Mouse (Mus musculus) fat pad, adult 2 months (tissue): Measurements from ENCODE around the gene Gtf3c1.
"Not testable (repeated sequence)": the region's sequence is repeated elsewhere in the genome, so short reads cannot be mapped to it uniquely, and the experiment has no call there.

Experiments used
- DNase-seq: peaks from one replicate; pipeline ENCODE4 v3.0.0-alpha.2; 2011; ENCODE audit warnings: low read depth, low spot score; ENCODE audit errors: extremely low read depth

Gene Gtf3c1

GRCm38 (mm10) chr7:125707593-125708022 is at the start of gene Gtf3c1, which contains the start of gene D430042O09Rik:
Gtf3c1 (minus strand) TSS chr7:125707780.
D430042O09Rik (plus strand) TSS chr7:125707888.
- peak; percentile 68 for DNase-seq

DNA sequence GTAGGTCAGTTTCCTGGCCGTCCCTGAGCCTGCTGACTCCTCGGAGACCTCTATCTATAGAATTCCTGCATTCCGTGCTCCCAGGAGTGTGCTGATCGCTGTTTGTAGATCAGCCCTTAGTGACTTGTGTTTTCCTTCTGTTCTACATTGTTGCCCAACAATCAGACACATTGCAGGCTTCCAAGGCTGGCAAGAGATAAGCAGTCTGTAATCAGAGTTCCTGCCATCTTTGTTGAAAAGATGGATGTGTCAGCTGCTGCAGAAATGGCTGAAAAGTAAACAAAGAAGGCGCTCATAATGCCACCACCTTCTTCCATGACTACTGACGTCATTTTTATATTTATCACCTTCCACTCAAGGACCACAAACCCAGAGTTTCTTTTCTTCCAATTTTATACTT is 49.2 kb upstream of the Gtf3c1 start:
- DNase-seq = no peak

GRCm38 (mm10) chr7:125753326-125753715 is 45.7 kb upstream of the Gtf3c1 start:
- DNase-seq = no peak

DNA sequence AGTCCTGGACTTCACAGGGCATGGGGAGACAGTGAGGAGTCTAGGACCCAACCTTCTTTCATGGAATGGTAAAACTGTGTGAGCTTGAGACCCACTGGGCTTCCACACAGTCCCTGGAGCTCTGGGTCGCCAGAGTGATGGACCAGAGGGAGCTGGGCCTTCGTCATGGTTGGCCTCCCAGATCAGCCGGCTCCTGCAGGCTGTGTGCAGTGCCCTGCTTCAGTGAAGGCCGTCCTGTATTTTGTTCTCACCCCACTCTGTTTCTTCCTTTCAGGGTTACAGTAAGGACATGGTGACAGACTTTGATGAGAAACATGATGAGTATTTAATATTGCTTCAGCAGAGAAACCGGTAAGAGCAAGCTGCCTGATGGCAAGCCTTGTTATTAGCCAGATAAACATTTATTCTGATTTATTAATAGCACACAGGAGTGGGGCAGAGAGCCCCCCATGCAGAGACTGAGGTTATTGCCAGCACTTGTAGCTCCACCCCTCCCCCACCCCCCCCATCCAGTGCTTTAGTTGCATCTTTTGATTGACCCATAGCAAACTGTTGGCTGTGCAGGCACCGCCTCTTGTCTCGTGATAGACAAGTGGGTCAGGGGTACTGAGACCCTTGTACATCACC is 45.2 kb upstream of the Gtf3c1 start:
- DNase-seq = no peak

- no peak for DNase-seq
Observed at GRCm38 (mm10) chr7:125748186-125748585, 40.6 kb upstream of the Gtf3c1 start.

GRCm38 (mm10) chr7:125747316-125747690 is 39.7 kb upstream of the Gtf3c1 start:
- DNase-seq = no peak

DNA sequence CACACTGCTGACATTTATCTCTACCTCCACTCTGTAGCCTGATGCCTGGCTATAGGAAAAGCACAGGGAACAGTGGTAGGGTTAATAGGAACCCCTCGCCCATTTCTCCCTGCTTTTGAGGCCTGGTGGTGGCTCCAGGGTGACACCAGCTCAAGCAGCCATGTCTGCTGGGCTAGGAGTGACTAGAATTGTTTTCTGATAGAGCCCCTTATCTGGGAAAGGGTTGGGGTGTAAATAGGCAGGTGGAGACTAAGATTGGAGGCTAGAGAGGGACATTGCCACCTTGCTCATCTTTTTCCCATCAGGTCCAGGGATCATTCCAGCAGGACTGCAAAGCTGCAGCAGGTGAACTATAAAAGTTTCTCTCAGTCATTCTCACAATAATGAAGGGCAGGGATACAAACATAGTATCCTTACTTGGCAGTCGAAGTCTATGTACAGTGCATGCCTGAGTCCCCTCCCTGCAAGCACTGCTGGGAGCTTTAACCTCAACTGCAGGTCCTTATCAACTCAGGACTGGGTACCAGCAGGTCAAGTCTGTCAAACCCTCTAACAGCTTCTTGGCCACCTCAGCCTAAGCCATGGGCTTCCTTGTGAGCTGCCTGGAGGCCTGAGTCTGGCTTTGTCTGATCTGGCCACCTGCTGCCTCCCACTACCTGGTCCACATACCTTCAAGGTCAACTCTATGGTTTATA is 39.2 kb upstream of the Gtf3c1 start:
- DNase-seq = no peak

- DNase-seq = no peak
Observed at GRCm38 (mm10) chr7:125744774-125745173, 37.2 kb upstream of the Gtf3c1 start.

DNA sequence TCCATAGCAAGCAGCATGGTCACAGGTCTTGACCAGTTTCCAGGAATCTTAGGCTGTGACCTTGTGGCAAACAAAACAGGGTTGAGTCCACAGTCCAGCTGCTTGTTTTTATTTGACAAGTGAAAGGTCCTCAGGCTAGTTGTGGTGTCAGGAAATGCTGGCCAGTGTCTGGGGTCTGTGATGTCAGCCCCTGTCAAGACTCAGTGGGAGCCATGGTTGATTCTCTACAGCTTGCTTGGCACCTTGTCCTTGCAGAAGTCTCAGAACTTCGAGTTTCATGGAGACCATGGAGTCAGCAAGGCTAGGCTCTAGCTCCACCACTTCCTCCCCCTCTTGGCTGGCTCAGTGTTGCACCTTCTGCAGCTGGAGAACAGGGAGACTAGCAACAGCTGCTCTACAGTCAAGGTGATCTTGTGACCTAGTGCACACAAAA is 33.7 kb upstream of the Gtf3c1 start:
- no peak for DNase-seq

GRCm38 (mm10) chr7:125740521-125740920 is 32.9 kb upstream of the Gtf3c1 start:
- no peak for DNase-seq

GRCm38 (mm10) chr7:125736366-125737015 is 28.9 kb upstream of the Gtf3c1 start:
- DNase-seq = no peak

DNA sequence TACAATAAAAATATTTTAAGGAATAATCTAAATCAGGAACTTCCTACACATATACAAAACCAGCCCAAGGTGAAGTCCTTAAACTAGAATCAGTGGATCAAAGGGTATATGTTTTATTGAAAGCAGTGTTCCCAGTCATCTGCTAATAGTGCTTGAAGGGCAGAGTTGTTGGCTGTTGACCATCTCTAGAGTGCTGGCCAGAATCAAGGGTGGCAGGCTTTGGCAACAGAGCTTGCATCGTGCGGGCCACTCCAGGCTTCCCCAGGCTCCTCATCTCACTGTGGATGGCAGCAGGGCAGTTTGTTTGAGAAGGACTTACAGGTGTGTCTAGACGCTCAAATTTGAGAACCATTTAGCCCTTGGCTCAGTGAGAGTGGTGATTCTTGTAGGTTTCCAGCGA is 26.2 kb upstream of the Gtf3c1 start:
- no peak for DNase-seq

GRCm38 (mm10) chr7:125731679-125732078 is 24.1 kb upstream of the Gtf3c1 start:
- no peak for DNase-seq

GRCm38 (mm10) chr7:125723189-125723972 is 15.8 kb upstream of the Gtf3c1 start:
- no peak for DNase-seq

DNA sequence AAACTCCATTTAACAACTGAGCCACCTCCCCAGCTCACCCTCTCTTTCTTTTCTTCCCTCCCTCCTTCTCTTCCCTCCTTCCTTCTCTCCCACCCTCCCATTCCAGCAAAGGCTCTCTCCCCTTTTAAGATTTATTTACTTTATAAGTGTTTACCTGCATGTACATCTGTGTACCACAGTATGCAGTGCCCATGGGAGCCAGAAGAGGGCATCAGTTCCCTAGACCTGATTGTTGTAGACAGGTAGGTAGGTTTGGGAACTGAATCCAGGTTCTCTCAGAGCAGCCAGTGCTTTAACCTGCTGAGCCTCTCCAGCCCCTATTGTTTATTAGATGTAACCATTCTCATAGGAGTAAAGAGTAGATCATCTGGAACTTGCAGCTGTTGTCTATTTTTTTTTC is 14.5 kb upstream of the Gtf3c1 start:
- DNase-seq = no peak

- no peak for DNase-seq
Observed at GRCm38 (mm10) chr7:125721033-125721432, 13.5 kb upstream of the Gtf3c1 start.

GRCm38 (mm10) chr7:125720370-125720769 is 12.8 kb upstream of the Gtf3c1 start:
- DNase-seq = no peak

DNA sequence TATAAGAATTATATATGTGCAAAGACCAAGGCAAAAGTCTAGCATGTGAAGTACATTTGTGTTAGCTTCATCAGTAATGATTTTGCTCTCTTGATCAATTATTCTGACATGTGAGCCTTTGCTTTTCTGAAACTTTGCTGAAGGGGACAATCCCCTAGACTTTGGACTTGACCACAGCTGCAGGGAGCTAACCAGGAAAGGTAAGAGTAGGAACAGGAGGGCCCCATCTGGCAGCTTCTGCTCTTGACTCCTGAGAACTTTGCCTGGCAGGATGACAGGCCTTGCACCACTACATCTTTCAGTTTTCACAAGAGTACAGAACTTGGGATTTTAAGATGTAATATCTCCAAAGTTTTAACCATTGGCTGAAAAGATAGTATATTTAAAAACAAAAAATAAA is 10.0 kb upstream of the Gtf3c1 start:
- DNase-seq = no peak

DNA sequence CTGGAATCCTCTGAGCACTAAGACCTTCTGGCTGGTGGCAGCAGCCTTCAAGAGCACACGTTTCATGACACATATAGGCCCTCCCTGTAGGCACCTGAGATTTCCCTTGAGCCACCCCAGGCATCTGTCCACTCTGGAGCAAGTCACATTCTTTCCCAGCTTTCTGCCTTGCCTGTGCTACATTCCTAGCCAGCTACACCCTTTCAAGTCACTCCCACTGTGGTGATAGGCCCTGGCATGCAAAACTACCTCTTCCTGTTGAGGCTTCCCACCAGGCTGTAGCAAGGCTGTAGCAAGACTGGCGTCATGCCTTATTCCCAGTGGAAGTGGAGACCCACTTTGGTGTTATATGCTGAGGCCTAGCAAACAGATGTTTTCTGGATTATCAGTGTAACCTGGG is 9.1 kb upstream of the Gtf3c1 start:
- no peak for DNase-seq

- no peak for DNase-seq
Observed at GRCm38 (mm10) chr7:125714803-125715202, 7.2 kb upstream of the Gtf3c1 start.

GRCm38 (mm10) chr7:125713542-125714055 is 6.0 kb upstream of the Gtf3c1 start:
- not testable (repeated sequence) for DNase-seq
